Mouse (Mus musculus): ENCODE data around the gene Atp2c2. TPM values are rescaled to one million over a fixed set of nuclear protein-coding genes. Genes with fewer than 3 reads are reported as not detected.
A peak's percentile ranks its signal among the peaks of the same experiment; 100 is the strongest.

The Atp2c2 gene
- polyA plus RNA-seq, 1 experiment from 2014 or later = 0.05 TPM

GRCm38 (mm10) chr8:119691989-119692388 lies 7.8 kb upstream of the Atp2c2 start:
- no peak for ATAC-seq
- WGBS = 78% methylated on average over 4 of the region's 4 CpGs

GRCm38 (mm10) chr8:119694696-119695095 lies 5.1 kb upstream of the Atp2c2 start:
- WGBS = 87% methylated on average over 7 of the region's 7 CpGs

More at GRCm38 (mm10) chr8:119691989-119692388, 7.8 kb upstream of the Atp2c2 start:
- no peaks in the 10 kb centered on the region for H3K27me3 ChIP-seq (replicated peaks; ENCODE audit: control insufficient read depth, insufficient read depth, low read length)
- no peaks in the 10 kb centered on the region for H3K36me3 ChIP-seq (ENCODE audit: control insufficient read depth, insufficient read depth, low read length)
- no peaks in the 10 kb centered on the region for H3K4me1 ChIP-seq (ENCODE audit: control insufficient read depth, insufficient read depth, low read length)
- no peaks in the 10 kb centered on the region for H3K9me3 ChIP-seq (replicated peaks; ENCODE audit: control insufficient read depth, low read length)
- no peak overlapping the region for H3K4me3 ChIP-seq (ENCODE audit: low read depth, low read length)
- H3K9ac ChIP-seq (ENCODE audit: low read length) = no peak overlapping the region
- DNase-seq (ENCODE audit: low spot score) = no peak
- no peak overlapping the region for H3K27ac ChIP-seq (ENCODE audit: low read depth, low read length)
- H3K4me2 ChIP-seq (ENCODE audit: low read length) = no peak overlapping the region

GRCm38 (mm10) chr8:119697163-119697562 lies 2.6 kb upstream of the Atp2c2 start:
- no peak for DNase-seq (ENCODE audit: low spot score)
- no peak overlapping the region for H3K4me3 ChIP-seq (ENCODE audit: low read depth, low read length)
- H3K36me3 ChIP-seq (ENCODE audit: control insufficient read depth, insufficient read depth, low read length) = no peaks in the 10 kb centered on the region
- peaks cover 24% of the 10 kb centered on the region for H3K27me3 ChIP-seq (replicated peaks; ENCODE audit: control insufficient read depth, insufficient read depth, low read length)
- H3K4me2 ChIP-seq (ENCODE audit: low read length) = no peak overlapping the region
- ATAC-seq = no peak
- H3K9ac ChIP-seq (ENCODE audit: low read length) = no peak overlapping the region
- no peak overlapping the region for H3K27ac ChIP-seq (ENCODE audit: low read depth, low read length)
- H3K9me3 ChIP-seq (replicated peaks; ENCODE audit: control insufficient read depth, low read length) = no peaks in the 10 kb centered on the region
- H3K4me1 ChIP-seq (ENCODE audit: control insufficient read depth, insufficient read depth, low read length) = no peaks in the 10 kb centered on the region
- WGBS = 82% methylated on average over 2 of the region's 2 CpGs

More at GRCm38 (mm10) chr8:119694696-119695095, 5.1 kb upstream of the Atp2c2 start:
- Histone ChIP-seq H3K9ac (ENCODE audit: low read length) (no peak overlapping the region), H3K36me3 (ENCODE audit: control insufficient read depth, insufficient read depth, low read length) (no peaks in the 10 kb centered on the region), H3K4me2 (ENCODE audit: low read length) (no peak overlapping the region), H3K27me3 (replicated peaks; ENCODE audit: control insufficient read depth, insufficient read depth, low read length) (peaks cover 11% of the 10 kb centered on the region), H3K9me3 (replicated peaks; ENCODE audit: control insufficient read depth, low read length) (no peaks in the 10 kb centered on the region), H3K4me1 (ENCODE audit: control insufficient read depth, insufficient read depth, low read length) (no peaks in the 10 kb centered on the region), H3K27ac (ENCODE audit: low read depth, low read length) (no peak overlapping the region), H3K4me3 (ENCODE audit: low read depth, low read length) (no peak overlapping the region)
- DNase-seq (ENCODE audit: low spot score) (no peak), ATAC-seq (no peak)

GRCm38 (mm10) chr8:119698960-119699359 lies 849 bp upstream of the Atp2c2 start:
- no peak overlapping the region for H3K4me3 ChIP-seq (ENCODE audit: low read depth, low read length)

GRCm38 (mm10) chr8:119702965-119703364 lies 3.2 kb downstream of the Atp2c2 start:
- Histone ChIP-seq H3K36me3 (ENCODE audit: control insufficient read depth, insufficient read depth, low read length) (no peaks in the 10 kb centered on the region), H3K4me3 (ENCODE audit: low read depth, low read length) (no peak overlapping the region), H3K4me2 (ENCODE audit: low read length) (no peak overlapping the region), H3K27me3 (replicated peaks; ENCODE audit: control insufficient read depth, insufficient read depth, low read length) (peaks cover 24% of the 10 kb centered on the region), H3K9me3 (replicated peaks; ENCODE audit: control insufficient read depth, low read length) (no peaks in the 10 kb centered on the region), H3K27ac (ENCODE audit: low read depth, low read length) (no peak overlapping the region), H3K9ac (ENCODE audit: low read length) (no peak overlapping the region), H3K4me1 (ENCODE audit: control insufficient read depth, insufficient read depth, low read length) (no peaks in the 10 kb centered on the region)
- no peak for DNase-seq (ENCODE audit: low spot score)
- 72% methylated on average over 7 of the region's 7 CpGs for WGBS
- no peak for ATAC-seq

More at GRCm38 (mm10) chr8:119698960-119699359, 849 bp upstream of the Atp2c2 start:
- H3K9me3 ChIP-seq (replicated peaks; ENCODE audit: control insufficient read depth, low read length) = no peaks in the 10 kb centered on the region
- WGBS = 1% methylated on average over 11 of the region's 12 CpGs
- H3K27ac ChIP-seq (ENCODE audit: low read depth, low read length) = no peak overlapping the region
- no peaks in the 10 kb centered on the region for H3K36me3 ChIP-seq (ENCODE audit: control insufficient read depth, insufficient read depth, low read length)
- ATAC-seq (no peak), DNase-seq (ENCODE audit: low spot score) (peak; percentile 16)
- no peaks in the 10 kb centered on the region for H3K4me1 ChIP-seq (ENCODE audit: control insufficient read depth, insufficient read depth, low read length)
- no peak overlapping the region for H3K4me2 ChIP-seq (ENCODE audit: low read length)
- H3K9ac ChIP-seq (ENCODE audit: low read length) = no peak overlapping the region
- peaks cover 24% of the 10 kb centered on the region for H3K27me3 ChIP-seq (replicated peaks; ENCODE audit: control insufficient read depth, insufficient read depth, low read length)

- no peaks in the 10 kb centered on the region for H3K4me1 ChIP-seq (ENCODE audit: control insufficient read depth, insufficient read depth, low read length)
- no peak overlapping the region for H3K9ac ChIP-seq (ENCODE audit: low read length)
- WGBS = 88% methylated on average over 9 of the region's 9 CpGs
- H3K4me2 ChIP-seq (ENCODE audit: low read length) = no peak overlapping the region
- no peak for DNase-seq (ENCODE audit: low spot score)
- no peak for ATAC-seq
- H3K4me3 ChIP-seq (ENCODE audit: low read depth, low read length) = no peak overlapping the region
- no peaks in the 10 kb centered on the region for H3K9me3 ChIP-seq (replicated peaks; ENCODE audit: control insufficient read depth, low read length)
- no peaks in the 10 kb centered on the region for H3K36me3 ChIP-seq (ENCODE audit: control insufficient read depth, insufficient read depth, low read length)
- H3K27me3 ChIP-seq (replicated peaks; ENCODE audit: control insufficient read depth, insufficient read depth, low read length) = no peaks in the 10 kb centered on the region
- no peak overlapping the region for H3K27ac ChIP-seq (ENCODE audit: low read depth, low read length)
Measured at GRCm38 (mm10) chr8:119707146-119707545, 7.3 kb downstream of the Atp2c2 start.

GRCm38 (mm10) chr8:119708471-119708870 lies 8.7 kb downstream of the Atp2c2 start:
- Histone ChIP-seq H3K27me3 (replicated peaks; ENCODE audit: control insufficient read depth, insufficient read depth, low read length) (no peaks in the 10 kb centered on the region), H3K4me2 (ENCODE audit: low read length) (no peak overlapping the region), H3K9ac (ENCODE audit: low read length) (no peak overlapping the region), H3K9me3 (replicated peaks; ENCODE audit: control insufficient read depth, low read length) (no peaks in the 10 kb centered on the region), H3K36me3 (ENCODE audit: control insufficient read depth, insufficient read depth, low read length) (no peaks in the 10 kb centered on the region), H3K4me3 (ENCODE audit: low read depth, low read length) (no peak overlapping the region), H3K27ac (ENCODE audit: low read depth, low read length) (no peak overlapping the region), H3K4me1 (ENCODE audit: control insufficient read depth, insufficient read depth, low read length) (no peaks in the 10 kb centered on the region)
- 88% methylated on average over 8 of the region's 8 CpGs for WGBS
- DNase-seq (ENCODE audit: low spot score) (no peak), ATAC-seq (no peak)

GRCm38 (mm10) chr8:119708878-119709702 lies 9.3 kb downstream of the Atp2c2 start:
- Histone ChIP-seq H3K4me2 (ENCODE audit: low read length) (no peak overlapping the region), H3K27ac (ENCODE audit: low read depth, low read length) (no peak overlapping the region), H3K4me1 (ENCODE audit: control insufficient read depth, insufficient read depth, low read length) (no peaks in the 10 kb centered on the region), H3K4me3 (ENCODE audit: low read depth, low read length) (no peak overlapping the region), H3K9ac (ENCODE audit: low read length) (no peak overlapping the region), H3K9me3 (replicated peaks; ENCODE audit: control insufficient read depth, low read length) (no peaks in the 10 kb centered on the region), H3K36me3 (ENCODE audit: control insufficient read depth, insufficient read depth, low read length) (no peaks in the 10 kb centered on the region), H3K27me3 (replicated peaks; ENCODE audit: control insufficient read depth, insufficient read depth, low read length) (no peaks in the 10 kb centered on the region)
- 78% methylated on average over 14 of the region's 14 CpGs for WGBS
- DNase-seq (ENCODE audit: low spot score) = no peak
- ATAC-seq = no peak

GRCm38 (mm10) chr8:119709703-119710093 lies 9.9 kb downstream of the Atp2c2 start:
- H3K27me3 ChIP-seq (replicated peaks; ENCODE audit: control insufficient read depth, insufficient read depth, low read length) = no peaks in the 10 kb centered on the region
- no peak overlapping the region for H3K27ac ChIP-seq (ENCODE audit: low read depth, low read length)
- no peak overlapping the region for H3K4me2 ChIP-seq (ENCODE audit: low read length)
- no peaks in the 10 kb centered on the region for H3K4me1 ChIP-seq (ENCODE audit: control insufficient read depth, insufficient read depth, low read length)
- H3K9ac ChIP-seq (ENCODE audit: low read length) = no peak overlapping the region
- H3K36me3 ChIP-seq (ENCODE audit: control insufficient read depth, insufficient read depth, low read length) = no peaks in the 10 kb centered on the region
- no peak for ATAC-seq
- no peak overlapping the region for H3K4me3 ChIP-seq (ENCODE audit: low read depth, low read length)
- WGBS = 82% methylated on average over 11 of the region's 11 CpGs
- DNase-seq (ENCODE audit: low spot score) = no peak
- H3K9me3 ChIP-seq (replicated peaks; ENCODE audit: control insufficient read depth, low read length) = no peaks in the 10 kb centered on the region
